Mouse (Mus musculus) granulocyte monocyte progenitor cell, adult 5-6 weeks (primary cell): ENCODE results near the gene Cep57l1. TPM values are rescaled to one million over a fixed set of nuclear protein-coding genes. Genes with fewer than 3 reads are reported as not detected.
A peak's percentile ranks its signal among the peaks of the same experiment; 100 is the strongest.

Source experiments
- ATAC-seq: replicated peaks from 2 replicates; pipeline ENCODE4 v1.8.0; 2016; ENCODE audit warnings: mild to moderate bottlenecking, moderate TSS enrichment, inconsistent platforms; ENCODE audit not compliant: poor library complexity, severe bottlenecking
- total RNA-seq, 2 experiments: library from RNA; stranded (forward) in 1 of 2; stranded (reverse) in 1 of 2; fragments of 200-712, 200-1000 nt in 1 of 2; fragments of >200 nt in 1 of 2; fragmentation: Nextera tagmentation in 1 of 2; gene quantifications; 2 replicates each; pipeline ENCODE4 v1.2.3; 2014 to 2017

Gene Cep57l1
- total RNA-seq, 2 experiments from 2014 or later, result 29.2 to 47.6 TPM

- ATAC-seq, result no peak
Observed at GRCm38 (mm10) chr10:41818036-41818732, 8.5 kb upstream of the Cep57l1 start.

DNA sequence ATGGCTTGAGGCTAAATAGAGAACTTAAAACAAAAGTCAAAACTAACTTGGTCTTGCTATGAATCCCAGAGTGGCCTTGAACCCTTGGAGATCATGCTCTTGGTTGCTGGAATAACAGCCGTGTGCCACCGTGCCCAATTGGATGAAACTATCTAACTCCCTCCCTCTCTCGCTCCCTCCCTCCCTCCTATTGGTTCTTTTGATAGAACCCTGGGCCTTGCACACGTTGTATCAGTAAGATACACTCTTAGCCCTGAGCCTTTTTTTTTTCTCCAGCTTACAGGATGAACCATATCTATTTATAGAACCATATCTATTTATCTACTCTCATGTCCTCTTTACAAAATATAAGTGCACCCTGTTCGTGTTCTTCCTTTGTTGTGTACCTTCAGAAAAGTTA, 6.8 kb upstream of the Cep57l1 start:
- ATAC-seq, result no peak

- no peak for ATAC-seq
Observed at GRCm38 (mm10) chr10:41814305-41814853, 4.7 kb upstream of the Cep57l1 start.

GRCm38 (mm10) chr10:41812566-41812965, 2.9 kb upstream of the Cep57l1 start:
- ATAC-seq, result no peak

DNA sequence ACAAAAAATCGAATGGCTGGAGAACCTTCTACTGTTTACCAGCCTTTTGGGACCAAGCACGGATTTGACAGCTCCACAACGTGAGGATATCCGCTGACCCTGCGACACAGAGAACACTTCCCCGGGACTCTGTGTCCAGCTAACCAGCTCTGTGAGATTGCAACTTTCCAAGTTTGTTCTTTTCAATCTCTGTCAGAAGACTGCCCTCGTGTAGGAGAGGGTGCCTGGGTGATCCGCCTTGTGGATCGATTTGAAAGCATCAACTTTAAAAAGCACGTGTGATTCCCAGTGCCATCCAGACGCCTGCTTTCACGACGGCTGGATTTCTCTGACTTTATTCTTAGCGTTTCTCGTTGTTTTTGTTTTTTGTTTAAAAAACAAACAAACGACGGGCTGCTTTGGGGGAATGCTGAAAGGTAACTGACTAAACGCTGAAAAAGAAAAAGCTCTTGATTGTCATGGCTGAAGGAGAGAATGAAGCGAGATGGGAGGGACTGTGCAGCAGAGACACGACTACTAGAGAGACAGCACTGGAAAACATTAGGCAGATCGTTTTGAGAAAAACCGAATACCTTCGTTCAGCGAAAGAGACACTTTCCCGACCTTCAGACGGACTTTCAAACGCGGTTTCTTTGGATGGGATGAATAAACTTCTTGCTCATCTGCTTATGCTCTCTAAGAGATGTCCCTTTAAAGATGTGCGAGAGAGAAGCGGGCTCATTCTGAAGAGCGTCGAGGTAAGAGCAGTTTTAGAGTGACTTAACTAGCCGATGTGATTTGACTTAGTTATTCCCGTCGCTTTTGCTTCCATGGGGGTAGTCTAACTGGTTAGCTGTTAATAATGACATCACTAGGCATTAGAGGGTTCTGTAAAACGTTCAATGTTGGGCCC, 1.1 kb upstream of the Cep57l1 start:
- ATAC-seq, result no peak; the same call in 1 of the 2 replicates

- peak; percentile 71 for ATAC-seq
Observed at GRCm38 (mm10) chr10:41809080-41809770, 446 bp downstream of the Cep57l1 start.

- ATAC-seq, result no peak
Observed at GRCm38 (mm10) chr10:41805729-41806355, 3.8 kb downstream of the Cep57l1 start.

DNA sequence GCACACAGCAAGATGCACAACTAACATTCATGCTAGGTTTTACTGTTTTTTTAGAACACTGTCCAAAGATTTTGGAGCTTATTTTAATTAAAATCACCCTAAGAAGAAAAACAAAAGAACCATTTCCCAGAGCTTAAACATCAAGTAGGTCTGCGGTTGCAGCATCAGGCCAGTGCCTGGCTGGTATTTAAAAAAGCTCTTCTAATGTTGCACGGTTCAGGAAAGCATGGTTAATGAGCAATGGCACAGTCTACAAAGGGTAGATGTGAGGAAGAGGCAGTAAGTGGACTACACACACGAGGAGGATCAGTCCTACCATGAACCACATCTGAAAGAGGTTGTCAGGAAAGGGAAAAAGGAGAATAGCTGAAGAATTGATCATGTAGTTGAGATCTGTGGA, 5.0 kb downstream of the Cep57l1 start:
- ATAC-seq, result no peak

- ATAC-seq, result no peak
Observed at GRCm38 (mm10) chr10:41803467-41803866, 6.2 kb downstream of the Cep57l1 start.

DNA sequence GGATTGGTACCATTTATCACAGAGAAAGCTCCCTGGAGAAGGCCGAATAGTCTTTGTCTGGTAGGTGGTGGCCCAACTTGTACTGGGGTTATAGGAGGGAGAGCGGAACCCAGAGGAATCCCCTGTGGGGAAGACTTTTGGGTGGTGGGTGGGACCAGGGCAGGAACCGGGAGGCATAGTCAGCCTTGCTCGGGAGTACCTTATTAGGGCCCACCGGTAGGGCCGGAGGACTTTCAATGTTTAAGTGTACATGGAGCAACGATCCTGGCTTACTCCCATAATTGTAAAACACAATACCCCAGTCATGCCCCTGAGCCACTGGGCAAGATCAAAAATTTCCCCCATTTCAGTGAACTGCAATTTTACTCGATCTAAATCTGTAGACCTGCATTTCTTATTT, 12.4 kb downstream of the Cep57l1 start:
- ATAC-seq, result no peak

GRCm38 (mm10) chr10:41792375-41792774, 17.3 kb downstream of the Cep57l1 start:
- ATAC-seq, result no peak

GRCm38 (mm10) chr10:41767254-41767653, 42.4 kb downstream of the Cep57l1 start:
- ATAC-seq, result no peak

DNA sequence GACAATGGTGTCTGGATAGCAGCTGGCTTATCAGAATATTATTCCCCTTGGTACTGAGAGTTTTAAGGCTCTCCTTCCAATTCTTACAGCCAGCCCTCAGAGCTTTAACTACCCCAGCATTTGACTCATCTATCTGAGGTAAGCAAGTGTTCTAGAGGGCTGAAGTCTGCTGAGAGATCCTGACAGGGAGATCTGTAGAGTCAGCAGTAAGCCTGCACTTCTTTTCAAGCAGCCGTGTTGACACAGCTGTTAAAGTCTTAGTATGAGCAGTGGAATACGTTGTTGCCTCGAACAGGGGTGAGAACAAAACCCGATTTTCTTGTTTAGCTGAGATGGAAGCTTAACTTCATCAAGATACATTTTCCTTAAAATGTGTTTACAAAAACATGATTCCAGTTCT, 43.4 kb downstream of the Cep57l1 start:
- no peak for ATAC-seq

DNA sequence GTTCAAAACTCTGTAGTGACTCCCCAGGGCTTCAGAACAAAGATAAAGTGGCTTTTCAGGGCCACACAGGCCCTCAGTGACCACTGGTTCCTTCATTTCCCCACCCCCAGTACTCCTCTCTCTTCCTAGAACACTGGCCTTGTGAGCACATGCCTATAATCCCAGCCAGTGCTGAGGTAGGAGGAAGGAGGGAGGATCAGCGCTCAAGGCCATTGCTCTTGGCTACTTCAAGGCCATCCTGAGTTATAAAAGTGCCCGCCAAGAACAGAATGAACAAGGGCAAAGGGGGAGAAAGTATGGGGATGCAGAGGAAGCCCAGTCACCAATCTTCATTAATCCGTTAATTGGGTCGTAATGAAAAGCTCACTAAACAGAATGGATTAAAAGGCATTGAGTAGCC, 44.1 kb downstream of the Cep57l1 start:
- no peak for ATAC-seq

GRCm38 (mm10) chr10:41763741-41764385, 45.8 kb downstream of the Cep57l1 start:
- ATAC-seq, result no peak

- ATAC-seq, result no peak
Observed at GRCm38 (mm10) chr10:41760866-41761265, 48.8 kb downstream of the Cep57l1 start.

DNA sequence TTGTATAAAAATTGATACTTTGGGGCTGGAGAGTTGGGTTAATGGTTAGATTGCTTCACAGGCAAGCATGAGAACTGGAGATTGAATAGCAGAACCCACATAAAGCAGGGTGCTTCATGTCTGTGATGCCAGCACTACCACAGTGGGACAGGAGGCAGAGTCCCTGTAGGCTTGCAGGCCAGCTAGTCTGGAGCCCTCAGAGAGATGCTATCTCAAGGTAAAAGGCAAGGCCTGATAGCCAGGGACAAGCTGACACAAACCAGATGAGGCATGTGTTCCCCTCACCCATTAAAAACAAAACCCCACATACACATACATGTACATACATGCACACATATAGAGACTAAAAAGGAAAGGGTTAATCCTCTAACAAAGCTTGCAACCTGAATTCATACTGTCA, 51.6 kb downstream of the Cep57l1 start:
- no peak for ATAC-seq

DNA sequence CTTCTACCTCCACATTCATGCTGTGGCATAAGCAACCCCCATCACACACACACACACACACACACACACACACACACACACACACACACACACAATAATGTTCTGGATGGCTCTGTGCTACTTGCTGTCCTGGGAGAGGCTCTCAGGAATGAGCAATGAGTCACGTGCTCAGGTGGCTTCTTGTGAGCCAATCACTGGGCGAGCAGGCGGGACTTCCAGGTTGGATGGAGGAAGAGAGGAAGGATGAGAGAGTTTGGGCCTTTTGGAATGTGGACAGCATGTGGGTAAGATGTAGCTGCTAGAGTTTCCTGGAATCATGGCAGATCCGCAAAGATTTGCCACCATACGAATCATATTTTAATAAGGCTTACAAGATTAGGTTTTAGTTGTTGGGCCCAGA, 52.4 kb downstream of the Cep57l1 start:
- no peak for ATAC-seq

- ATAC-seq, result peak; percentile 90
Observed at GRCm38 (mm10) chr10:41751867-41752480, 57.7 kb downstream of the Cep57l1 start.
